Mouse (Mus musculus) left cerebral cortex, postnatal 10 days (tissue): ENCODE data around the gene Nr1i2. TPM values are rescaled to one million over a fixed set of nuclear protein-coding genes. Genes with fewer than 3 reads are reported as not detected.

Experiments
- DNase-seq, 2 experiments: peaks; one replicate each; pipeline ENCODE4 v3.0.0; 2021 to 2022; ENCODE audit warnings: low spot score in 2 of 2, mixed read lengths in 1 of 2; ENCODE audit errors: extremely low spot score in 1 of 2
- intact Hi-C: fragments of 180-260 bp; cut with DNase I; formaldehyde crosslinking; loops from one replicate; pipeline ENCODE4 v1.15.1; 2025
- total RNA-seq, 2 experiments: library from RNA; stranded (reverse); gene quantifications; 2 replicates each; pipeline ENCODE4 v1.2.3; 2021

Nr1i2 gene
- total RNA-seq, 2 experiments from 2014 or later, result not detected

- intact Hi-C loops, result no loop called here
- no peak for DNase-seq
These were observed 4.5 kb downstream of the Nr1i2 start for GRCm38 (mm10) chr16:38290151-38290550.

- no peak for DNase-seq
- intact Hi-C loops, result no loop called here
These were observed 5.8 kb downstream of the Nr1i2 start for GRCm38 (mm10) chr16:38288851-38289250.

GRCm38 (mm10) chr16:38287762-38288161, 6.9 kb downstream of the Nr1i2 start:
- DNase-seq, result no peak
- intact Hi-C loops, result no loop called here

GRCm38 (mm10) chr16:38287357-38287756, 7.3 kb downstream of the Nr1i2 start:
- intact Hi-C loops, result no loop called here
- no peak for DNase-seq

- intact Hi-C loops, result no loop called here
- DNase-seq, result no peak
These were observed 8.1 kb downstream of the Nr1i2 start for GRCm38 (mm10) chr16:38286541-38286940.

GRCm38 (mm10) chr16:38285801-38286200, 8.8 kb downstream of the Nr1i2 start:
- no peak for DNase-seq
- intact Hi-C loops, result no loop called here

- intact Hi-C loops, result no loop called here
- DNase-seq, result no peak
These were observed 11.3 kb downstream of the Nr1i2 start for GRCm38 (mm10) chr16:38283300-38283699.

GRCm38 (mm10) chr16:38282559-38283160, 12.0 kb downstream of the Nr1i2 start:
- intact Hi-C loops, result no loop called here
- DNase-seq, result no peak

- intact Hi-C loops, result no loop called here
- DNase-seq, result no peak
These were observed 13.7 kb downstream of the Nr1i2 start for GRCm38 (mm10) chr16:38280951-38281350.

GRCm38 (mm10) chr16:38279794-38280193, 14.8 kb downstream of the Nr1i2 start:
- intact Hi-C loops, result no loop called here

GRCm38 (mm10) chr16:38274737-38275136, 19.9 kb downstream of the Nr1i2 start:
- intact Hi-C loops, result no loop called here
- DNase-seq, result no peak

More at GRCm38 (mm10) chr16:38279794-38280193, 14.8 kb downstream of the Nr1i2 start:
- no peak for DNase-seq

- intact Hi-C loops, result no loop called here
- no peak for DNase-seq
These were observed 22.1 kb downstream of the Nr1i2 start for GRCm38 (mm10) chr16:38272483-38272882.

GRCm38 (mm10) chr16:38271601-38272000, 23.0 kb downstream of the Nr1i2 start:
- intact Hi-C loops, result no loop called here
- no peak for DNase-seq

- intact Hi-C loops, result no loop called here
- no peak for DNase-seq
These were observed 38.7 kb downstream of the Nr1i2 start for GRCm38 (mm10) chr16:38255927-38256326.

GRCm38 (mm10) chr16:38255107-38255506, 39.5 kb downstream of the Nr1i2 start:
- intact Hi-C loops, result no loop called here
- DNase-seq, result no peak

GRCm38 (mm10) chr16:38254001-38254400, 40.6 kb downstream of the Nr1i2 start:
- no peak for DNase-seq
- intact Hi-C loops, result no loop called here

GRCm38 (mm10) chr16:38250467-38250866, 44.2 kb downstream of the Nr1i2 start:
- DNase-seq, result no peak
- intact Hi-C loops, result no loop called here

- no peak for DNase-seq
- intact Hi-C loops, result no loop called here
These were observed 46.2 kb downstream of the Nr1i2 start for GRCm38 (mm10) chr16:38248331-38248961.

GRCm38 (mm10) chr16:38245849-38246585, 48.6 kb downstream of the Nr1i2 start:
- intact Hi-C loops, result no loop called here
- DNase-seq, result no peak

GRCm38 (mm10) chr16:38245379-38245778, 49.2 kb downstream of the Nr1i2 start:
- intact Hi-C loops, result no loop called here
- DNase-seq, result no peak
